Mouse (Mus musculus) liver, embryonic 14.5 days (tissue): ENCODE measurements around the gene Csf2rb.

Experiments
- CTCF ChIP-seq: IDR thresholded peaks from 2 replicates; pipeline ENCODE4 v1.5.1; 2016; ENCODE audit warnings: antibody characterized with exemption, low read depth, control low read depth
- EP300 ChIP-seq: IDR thresholded peaks from 2 replicates; pipeline ENCODE4 v1.6.1; 2016; ENCODE audit warnings: antibody characterized with exemption, low read depth

GRCm38 (mm10) chr15:78325671-78326339, at the start of gene Csf2rb:
- no peak for TF ChIP-seq EP300
- no peak for TF ChIP-seq CTCF
